Mouse (Mus musculus) Muller cell, postnatal 12 days (primary cell): ENCODE results near the gene Olig3.
"Not testable (repeated sequence)": the region's sequence is repeated elsewhere in the genome, so short reads cannot be mapped to it uniquely, and the experiment has no call there.

Experiments used
- DNase-seq: peaks from one replicate; pipeline ENCODE4 v3.0.0-alpha.2; 2015; ENCODE audit errors: inconsistent ontology term

Olig3 gene

GRCm38 (mm10) chr10:19361539-19362293, 5.4 kb downstream of the Olig3 start:
- DNase-seq: no peak

- no peak for DNase-seq
Measured at GRCm38 (mm10) chr10:19362294-19362590, 5.9 kb downstream of the Olig3 start.

- no peak for DNase-seq
Measured at GRCm38 (mm10) chr10:19362861-19363260, 6.5 kb downstream of the Olig3 start.

DNA sequence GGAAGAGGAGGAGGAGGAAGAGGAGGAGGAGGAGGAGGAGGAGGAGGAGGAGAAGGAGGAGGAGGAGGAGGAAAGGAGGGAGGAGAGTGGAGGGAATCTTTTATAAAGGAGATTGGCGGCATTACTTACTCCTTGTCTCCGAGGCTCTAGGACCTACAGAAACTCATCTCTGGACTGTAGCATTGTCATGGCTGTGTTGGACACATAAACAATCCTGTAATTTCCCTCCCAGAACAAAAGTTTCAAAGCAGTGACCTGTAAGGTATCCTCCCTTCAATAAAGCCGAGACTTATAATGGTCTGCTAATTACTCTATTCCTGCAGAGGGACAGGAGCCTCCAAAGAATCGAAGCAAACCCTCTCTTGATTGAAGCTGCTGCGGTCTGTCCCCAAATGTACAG, 7.0 kb downstream of the Olig3 start:
- DNase-seq: no peak

- no peak for DNase-seq
Measured at GRCm38 (mm10) chr10:19369143-19369542, 12.8 kb downstream of the Olig3 start.

DNA sequence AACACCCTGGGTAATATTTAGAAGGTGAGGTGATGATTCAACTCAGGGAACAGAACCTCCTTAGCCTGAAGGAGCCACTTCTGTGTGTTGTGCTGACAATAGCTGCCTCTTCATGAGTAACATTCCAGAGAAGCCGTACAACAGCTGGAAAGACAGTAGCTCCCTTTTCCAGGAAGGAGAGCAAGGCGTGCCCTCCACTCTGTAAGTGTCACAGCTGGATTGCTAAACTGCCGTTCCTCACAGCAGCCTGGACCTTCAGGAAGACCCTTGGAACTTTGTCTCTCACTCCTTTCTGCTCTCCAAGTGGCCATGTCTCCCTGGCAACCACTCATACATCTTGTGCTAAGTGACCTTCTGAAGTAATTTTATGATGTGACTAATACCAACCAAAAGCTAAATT, 13.8 kb downstream of the Olig3 start:
- no peak for DNase-seq

- DNase-seq: no peak
Measured at GRCm38 (mm10) chr10:19372263-19372662, 15.9 kb downstream of the Olig3 start.

DNA sequence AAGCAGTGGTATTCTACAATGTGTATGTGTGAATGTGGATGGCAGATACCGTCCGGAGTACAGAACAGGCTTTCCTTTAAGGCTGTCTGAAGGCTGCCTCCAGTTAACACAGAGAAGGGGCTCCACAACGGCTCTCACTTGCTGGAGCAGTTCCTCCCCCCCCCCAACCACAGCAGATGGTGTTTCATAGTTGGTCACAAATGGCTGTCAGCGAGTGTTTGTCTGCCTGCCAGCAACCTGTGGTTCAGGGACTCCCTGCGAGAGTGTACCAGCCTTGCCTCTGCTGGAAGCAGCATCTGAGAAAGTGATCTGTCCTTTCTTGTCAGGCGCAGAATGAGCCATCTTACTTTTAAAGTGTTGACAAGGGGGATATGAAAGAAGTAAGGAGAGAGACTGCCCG, 17.5 kb downstream of the Olig3 start:
- no peak for DNase-seq

DNA sequence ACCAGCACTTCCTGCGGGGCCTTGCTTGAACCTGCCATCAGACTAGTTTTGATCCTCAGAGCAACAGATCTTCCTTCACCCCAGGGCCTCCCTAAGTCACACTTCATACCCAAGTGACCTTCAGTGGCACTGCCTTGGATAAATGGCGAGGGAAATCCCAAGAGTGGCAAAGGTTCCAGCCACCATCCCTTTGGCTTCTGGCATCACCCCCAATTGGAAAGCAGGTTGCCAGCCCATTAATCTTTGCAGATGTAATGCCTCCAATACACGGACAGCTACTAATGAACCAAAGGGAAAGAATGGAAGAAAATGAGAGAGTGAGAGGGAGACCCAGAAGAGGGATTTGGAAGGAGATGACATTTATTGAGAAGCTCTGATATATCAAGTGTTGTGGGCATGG, 18.0 kb downstream of the Olig3 start:
- no peak for DNase-seq

- DNase-seq: no peak
Measured at GRCm38 (mm10) chr10:19375838-19376237, 19.5 kb downstream of the Olig3 start.

DNA sequence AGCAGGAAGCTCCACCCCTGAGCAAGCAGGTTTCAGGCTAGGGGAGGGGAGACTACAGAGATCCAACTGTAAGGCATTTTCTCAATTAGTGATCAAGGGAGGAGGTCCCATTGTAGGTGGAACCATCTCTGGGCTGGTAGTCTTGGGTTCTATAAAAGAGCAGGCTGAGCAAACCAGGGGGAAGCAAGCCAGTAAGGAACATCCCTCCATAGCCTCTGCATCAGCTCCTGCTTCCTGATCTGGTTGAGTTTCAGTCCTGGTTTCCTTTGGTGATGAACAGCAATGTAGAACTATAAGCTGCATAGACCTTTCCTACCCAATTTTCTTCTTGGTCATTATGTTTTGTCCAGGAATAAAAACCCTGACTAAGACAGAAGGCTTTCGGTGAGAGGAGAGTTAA, 24.6 kb downstream of the Olig3 start:
- DNase-seq: not testable (repeated sequence)

- no peak for DNase-seq
Measured at GRCm38 (mm10) chr10:19384176-19384575, 27.8 kb downstream of the Olig3 start.

GRCm38 (mm10) chr10:19391819-19392218, 35.5 kb downstream of the Olig3 start:
- DNase-seq: no peak

GRCm38 (mm10) chr10:19396485-19397137, 40.3 kb downstream of the Olig3 start:
- no peak for DNase-seq

DNA sequence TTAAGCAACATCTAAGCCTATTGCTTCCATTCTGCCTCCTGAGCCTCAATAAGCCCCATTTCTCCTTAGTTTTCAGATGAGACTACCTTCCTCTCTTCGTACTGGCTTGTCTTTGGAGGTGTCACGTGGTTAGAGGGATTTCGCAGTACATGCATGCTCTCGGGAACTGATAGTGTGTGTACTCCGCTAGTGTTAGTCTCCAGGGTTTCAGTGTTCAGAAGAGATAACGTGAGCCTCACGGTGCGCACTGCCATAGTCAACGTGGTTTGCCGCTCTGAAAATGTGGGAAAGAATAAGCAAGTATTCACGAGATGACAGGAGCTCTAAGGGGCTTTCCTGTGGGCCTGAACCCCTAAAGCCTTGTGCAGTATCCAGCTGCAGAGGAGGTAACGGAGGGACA, 41.1 kb downstream of the Olig3 start:
- DNase-seq: no peak

- no peak for DNase-seq
Measured at GRCm38 (mm10) chr10:19401136-19401535, 44.8 kb downstream of the Olig3 start.

- DNase-seq: no peak
Measured at GRCm38 (mm10) chr10:19404401-19404800, 48.1 kb downstream of the Olig3 start.

- DNase-seq: no peak
Measured at GRCm38 (mm10) chr10:19405959-19406358, 49.6 kb downstream of the Olig3 start.

DNA sequence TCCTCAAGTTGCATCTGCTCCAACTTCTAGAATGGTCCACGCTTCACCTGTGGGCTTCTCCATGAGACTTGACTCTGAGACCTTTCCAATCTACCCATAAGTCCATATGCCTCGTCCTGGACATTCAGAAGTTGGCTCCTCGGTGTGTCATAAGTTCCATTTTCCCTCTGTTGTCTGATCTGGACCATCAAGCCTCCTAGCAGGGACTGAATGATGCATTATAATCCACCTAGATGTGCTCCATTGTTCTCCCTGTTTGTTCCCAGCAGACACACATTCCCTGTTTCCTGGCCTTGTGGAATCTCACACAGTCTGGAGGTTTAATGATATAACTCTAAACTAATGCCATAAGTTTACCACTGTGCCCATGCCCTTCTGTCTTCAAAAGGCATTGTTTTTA, 50.8 kb downstream of the Olig3 start:
- DNase-seq: no peak
